Mouse (Mus musculus): ENCODE measurements at regions not wholly inside any gene's neighbourhood (a gene's known extent, or its start where the extent isn't known, plus 50 kb on each side); places are given as distances from the start of the nearest gene placed in this dataset.
"Not testable (repeated sequence)": the region's sequence is repeated elsewhere in the genome, so short reads cannot be mapped to it uniquely, and the experiment has no call there.

DNA sequence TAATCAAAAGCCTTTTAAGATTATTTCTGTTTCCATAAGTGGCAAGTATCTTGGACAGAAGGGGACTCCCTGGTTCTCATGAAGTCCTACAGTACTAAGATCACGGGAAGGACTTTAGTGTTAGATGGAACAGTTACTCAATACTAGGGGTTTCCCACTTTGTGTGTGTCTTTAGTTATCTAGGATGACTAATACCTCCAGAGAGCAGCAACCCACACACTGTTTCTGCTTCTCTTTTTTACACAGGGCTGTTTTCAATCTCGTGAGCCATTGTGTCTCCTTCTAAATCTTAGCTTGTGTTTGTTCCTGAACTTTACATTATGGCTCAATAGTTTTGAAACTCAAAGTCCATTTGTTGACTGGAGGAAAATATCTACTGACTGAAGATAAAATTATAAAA lies 496.5 kb upstream of the Impg1 start:
- DNase-seq (ENCODE audit: low spot score) = no peak

DNA sequence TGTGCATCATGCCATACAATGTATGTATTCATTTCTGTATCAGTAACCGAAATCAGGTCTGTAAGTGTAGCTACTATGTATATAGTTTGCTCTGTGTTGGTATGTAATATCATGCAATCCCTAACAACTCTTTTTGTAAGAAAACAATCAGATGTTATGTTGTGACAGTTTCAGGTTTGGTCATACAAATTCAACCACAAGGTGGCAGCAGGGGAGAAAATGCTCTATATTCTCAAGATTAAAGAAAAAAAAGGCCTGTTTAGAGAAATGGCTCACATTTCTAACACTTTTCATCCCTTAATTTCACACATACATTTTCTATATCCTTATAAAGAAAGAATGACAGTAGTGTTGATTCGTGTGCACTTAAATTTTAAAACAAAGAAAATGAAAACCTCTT lies 477.7 kb upstream of the Impg1 start:
- DNase-seq (ENCODE audit: low spot score) = no peak

DNA sequence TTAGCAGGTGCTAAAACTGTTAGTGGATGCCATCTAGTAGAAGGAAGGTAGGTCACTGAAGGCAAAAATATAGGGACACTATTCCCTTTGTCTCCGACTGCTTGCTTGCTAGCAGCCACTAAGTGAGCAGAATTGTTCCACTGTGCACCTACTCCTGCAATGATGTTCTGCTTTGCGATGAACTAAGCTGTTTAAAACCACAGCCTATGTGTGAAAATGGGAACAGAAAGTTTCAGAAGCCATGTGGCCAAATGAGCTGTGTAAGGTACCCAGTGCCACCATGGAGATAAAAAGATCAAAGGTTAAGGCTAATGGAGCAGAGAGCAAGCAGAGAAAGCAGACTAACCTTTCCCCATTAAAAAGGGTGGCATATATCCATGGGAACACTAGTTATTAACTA lies 476.1 kb upstream of the Impg1 start:
- no peak for DNase-seq (ENCODE audit: low spot score)

DNA sequence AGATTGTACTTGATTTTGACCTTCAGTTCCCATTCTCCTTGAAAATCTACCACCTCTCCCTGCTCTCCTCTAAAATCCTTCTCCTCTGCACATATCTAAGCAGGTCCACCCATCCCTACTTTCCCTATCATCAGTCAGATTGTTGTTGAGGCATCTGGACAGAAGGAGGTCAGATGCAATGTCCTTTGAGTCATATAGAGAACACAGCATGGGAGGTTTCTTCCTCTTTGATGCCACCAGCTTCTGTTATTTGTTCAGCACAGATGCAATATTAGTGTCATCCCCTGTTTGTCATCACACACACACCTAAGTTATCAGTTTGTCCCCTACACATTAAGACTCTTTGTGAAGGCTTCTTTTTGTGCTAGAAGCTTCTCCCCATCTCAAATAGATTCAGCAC lies 473.0 kb upstream of the Impg1 start:
- DNase-seq (ENCODE audit: low spot score) = no peak

DNA sequence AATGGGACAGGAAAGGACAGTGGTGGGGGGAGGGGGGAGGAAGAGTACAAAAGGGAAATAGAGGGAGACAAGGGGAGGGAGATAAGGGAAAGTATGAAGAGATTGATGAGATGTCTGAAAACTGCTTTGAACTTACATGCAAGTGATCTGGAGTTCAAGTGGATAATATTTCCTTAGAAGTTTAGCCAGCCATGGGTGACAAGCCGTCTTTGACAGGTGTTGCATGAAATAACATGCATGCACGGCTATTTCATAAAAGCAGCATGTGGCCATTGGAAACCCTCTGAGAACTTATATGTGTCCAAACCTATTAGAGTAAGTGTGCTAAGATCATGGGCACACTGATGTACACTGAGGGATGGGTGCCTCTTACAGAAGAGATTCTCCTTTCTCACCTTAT lies 465.3 kb upstream of the Impg1 start:
- DNase-seq (ENCODE audit: low spot score) = no peak

DNA sequence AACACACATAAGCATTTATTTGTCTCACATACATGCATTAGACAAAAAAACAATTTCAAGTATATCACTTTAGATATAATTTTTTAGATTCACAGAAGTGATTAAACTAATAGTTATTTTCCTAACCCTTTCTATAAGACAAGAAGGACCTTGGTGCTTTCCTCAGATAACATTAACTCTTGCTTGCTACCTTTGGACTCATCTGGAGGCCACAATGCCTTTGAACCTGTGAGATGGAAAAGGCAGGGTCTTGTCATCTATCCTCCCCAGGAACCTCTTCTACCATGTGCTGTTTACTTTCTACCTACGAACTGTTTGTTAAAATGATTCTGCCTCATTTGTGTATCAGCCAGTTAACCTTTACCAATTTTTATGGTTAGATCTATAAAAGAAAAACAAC lies 455.0 kb upstream of the Impg1 start:
- no peak for DNase-seq (ENCODE audit: low spot score)

DNA sequence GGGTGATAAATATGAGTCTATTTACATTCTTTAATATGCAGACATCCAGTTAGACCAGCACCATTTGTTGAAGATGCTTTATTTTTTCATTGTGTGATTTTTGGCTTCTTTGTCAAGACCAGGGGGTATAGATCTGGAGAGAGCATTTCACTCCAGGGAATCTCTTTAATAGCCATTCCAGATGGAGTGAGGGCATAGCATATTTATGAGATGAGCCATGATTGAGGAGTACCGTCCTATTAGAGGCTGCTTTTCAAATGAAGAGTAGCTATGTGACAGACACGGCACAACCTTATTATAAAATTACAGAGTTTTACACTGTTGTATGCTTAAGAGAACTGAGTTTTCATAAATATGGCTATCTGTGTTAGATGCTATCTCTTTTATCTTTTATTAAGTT lies 448.6 kb upstream of the Impg1 start:
- DNase-seq (ENCODE audit: low spot score) = no peak

DNA sequence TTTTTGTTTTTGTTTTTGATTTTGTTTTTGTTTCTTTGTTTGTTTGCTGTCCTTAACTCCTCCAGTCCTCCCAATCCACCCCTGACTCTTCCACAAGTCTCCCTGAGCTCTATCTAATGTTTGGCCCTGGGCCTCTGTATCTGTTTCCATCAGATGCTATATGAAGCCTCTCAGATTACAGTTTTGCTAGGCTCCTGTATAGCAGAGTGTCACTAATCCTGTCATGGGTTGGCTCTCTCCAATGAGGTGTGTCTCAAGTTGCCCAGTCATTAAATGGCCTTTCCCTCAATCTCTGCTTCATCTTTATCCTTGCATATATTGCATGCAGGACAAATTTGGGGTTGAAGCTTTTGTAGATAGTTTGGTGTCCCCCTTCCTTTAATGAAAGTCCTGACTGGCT lies 446.9 kb upstream of the Impg1 start:
- DNase-seq (ENCODE audit: low spot score) = no peak

DNA sequence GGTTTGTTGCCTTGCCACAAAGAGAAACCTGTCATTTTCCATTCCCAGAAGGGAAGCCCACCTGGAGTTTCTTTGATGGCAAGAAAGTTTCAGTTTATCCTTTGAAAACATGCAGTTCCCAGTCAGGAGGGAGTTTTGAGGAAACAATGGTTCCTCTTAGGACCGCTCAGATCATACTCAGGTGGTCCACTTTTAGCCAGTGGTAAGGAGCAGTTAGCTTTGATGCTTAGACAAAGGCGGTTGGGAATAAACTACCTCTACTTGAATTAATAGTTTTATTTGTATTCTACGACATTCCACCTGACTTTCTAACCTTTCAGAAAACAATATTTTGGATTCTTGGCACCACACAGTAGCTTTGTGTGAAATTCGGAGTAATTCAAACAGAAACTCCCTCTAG lies 401.5 kb upstream of the Impg1 start:
- no peak for DNase-seq (ENCODE audit: low spot score)

DNA sequence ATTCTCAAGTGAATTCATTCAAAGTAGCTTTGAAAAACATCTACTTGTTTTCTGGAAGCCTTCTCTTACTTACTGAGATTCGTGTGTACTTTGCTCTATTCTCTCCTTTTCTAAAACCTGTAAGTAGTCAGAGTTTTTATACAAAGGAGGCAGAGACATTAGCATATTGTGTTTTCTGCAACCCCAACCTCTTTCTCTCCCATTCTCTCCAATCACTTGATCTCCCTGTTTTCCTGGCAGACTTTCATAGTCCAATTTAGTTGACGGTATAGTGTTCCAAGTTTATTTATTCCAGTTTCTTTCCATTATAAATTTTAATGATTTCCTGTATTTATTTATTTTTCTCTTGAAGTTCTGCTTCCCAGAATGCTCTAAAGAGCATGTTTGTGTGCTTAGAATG lies 393.7 kb upstream of the Impg1 start:
- no peak for DNase-seq (ENCODE audit: low spot score)

DNA sequence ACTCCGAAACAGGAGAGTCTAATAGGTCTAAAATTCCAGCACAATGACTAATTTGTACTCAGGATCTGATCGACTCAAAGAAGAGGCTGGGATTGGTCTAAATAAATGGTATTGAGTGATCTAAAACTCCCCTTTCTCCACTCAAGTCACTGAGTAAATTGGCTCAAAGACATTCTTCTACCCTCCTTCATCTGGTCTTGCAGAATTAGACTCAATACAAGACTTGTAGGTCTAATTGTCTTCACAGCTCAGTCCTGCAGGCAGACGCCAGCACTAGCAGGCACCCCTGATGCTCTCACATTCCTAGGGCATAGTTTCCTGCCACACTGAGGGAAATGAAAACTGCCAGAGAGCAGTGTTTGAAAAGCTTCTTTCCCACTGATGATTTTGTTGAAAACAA lies 382.9 kb upstream of the Impg1 start:
- DNase-seq (ENCODE audit: low spot score) = no peak

DNA sequence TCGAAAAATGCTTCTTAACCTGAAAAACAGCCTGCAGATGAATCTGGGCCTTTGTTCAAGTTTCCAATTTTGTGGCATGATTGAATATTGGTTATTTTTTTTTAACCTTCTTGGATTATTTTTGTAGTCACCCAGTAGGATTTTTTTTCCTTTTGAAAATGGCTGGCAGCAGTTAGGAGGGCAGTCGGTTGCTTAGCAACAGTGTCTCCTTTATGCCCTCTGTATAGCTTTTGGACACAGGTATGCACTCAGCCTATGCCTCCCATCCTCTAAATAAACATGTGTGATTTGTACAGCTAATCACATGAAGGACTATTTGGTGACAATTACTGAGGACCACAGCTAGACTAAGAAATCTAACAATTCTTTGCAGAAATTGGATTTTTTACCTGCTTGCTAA lies 367.5 kb upstream of the Impg1 start:
- no peak for DNase-seq (ENCODE audit: low spot score)

DNA sequence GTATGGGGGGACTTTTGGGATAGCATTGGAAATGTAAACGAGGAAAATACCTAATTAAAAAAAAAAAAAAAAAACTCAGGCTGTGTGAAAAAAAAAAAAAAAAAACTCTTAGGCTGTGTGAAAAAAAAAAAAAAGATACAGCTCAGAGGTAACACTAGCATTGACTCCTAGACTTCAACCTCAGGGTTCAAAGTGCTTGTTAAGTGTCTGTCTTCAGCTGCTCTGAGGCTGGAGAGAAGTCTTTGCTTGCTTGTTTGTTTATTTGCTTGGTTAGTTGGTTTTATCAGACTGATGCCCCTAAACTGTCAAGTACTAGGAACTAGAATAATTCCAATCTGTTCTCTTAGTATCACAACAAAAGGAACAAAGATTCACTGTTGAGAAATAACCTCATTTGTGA lies 360.1 kb upstream of the Impg1 start:
- no peak for DNase-seq (ENCODE audit: low spot score)

DNA sequence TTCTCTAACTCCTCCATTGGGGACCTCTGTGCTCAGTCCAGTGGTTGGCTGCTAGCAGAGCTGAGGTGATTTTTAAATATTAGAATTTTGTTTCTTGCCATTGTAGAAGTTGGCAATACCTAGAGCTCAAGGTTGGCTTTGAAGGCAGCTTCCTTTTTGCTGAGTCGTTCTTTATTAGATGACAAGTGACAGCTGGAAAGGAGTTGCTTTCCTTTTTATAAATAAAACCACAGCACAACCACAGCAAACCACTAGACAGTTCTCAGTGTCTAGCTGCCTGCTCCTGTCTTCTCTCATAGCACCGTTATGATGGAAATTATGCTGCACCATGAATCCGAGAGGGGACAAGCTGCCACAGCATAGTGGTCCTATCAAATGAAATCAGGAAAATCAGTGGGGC lies 354.8 kb upstream of the Impg1 start:
- no peak for DNase-seq (ENCODE audit: low spot score)

DNA sequence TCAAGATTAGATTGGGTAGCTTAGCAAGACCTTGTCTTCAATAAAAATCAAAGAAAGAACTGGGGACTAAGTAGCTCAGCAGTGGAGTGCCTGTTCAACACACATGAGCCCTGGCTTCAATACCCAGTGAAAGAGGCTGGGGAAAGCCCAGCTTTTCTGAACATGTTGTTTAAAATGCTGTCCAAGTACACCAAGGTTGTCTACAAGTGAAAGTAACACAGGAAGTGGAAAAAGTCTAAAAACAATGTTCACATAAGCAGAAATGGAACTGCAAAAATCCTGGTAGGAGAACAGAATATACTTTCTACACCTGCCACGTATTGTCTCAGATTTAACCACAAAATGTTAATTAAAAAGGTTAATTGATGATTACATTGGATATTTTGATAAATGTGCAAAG lies 353.8 kb upstream of the Impg1 start:
- DNase-seq (ENCODE audit: low spot score) = no peak

DNA sequence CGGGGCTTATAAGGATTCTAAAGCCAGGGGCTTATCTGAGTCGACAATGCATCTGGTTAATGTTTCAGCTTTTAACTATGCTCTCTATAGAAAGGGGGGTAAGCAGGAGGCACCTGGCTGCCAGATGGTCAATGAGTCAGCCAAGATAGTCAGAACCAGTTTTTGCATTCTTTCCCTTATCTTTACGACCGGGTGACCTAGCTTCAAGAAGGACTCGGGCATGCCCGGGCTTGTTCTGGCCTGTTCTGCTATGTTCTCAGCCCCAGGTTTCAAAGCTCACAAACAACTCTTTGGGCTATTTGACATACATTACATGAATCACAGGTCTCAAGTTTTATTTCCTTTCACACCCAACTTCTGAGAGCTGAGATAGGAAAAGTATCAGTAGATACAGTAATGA lies 348.6 kb upstream of the Impg1 start:
- peak; percentile 73 for DNase-seq (ENCODE audit: low spot score)

DNA sequence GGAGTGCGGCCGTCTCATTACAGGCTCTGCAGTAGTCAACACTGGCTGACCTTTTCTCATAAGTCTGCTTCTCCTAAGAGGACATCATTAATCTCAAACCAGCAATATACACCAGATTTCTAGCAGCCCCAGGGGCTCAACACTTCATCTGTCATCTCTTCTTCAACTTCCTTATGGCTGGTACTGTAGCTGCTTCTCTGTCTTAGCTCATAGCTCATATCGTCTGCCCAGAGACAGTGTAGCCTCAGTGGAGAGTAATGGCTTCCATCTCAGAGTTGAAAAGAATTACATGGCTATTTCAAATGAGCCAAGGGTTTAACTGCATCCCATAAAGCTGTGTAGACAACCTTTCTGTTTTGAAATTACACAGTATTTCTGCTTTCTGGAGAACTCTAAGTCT lies 326.2 kb upstream of the Impg1 start:
- DNase-seq (ENCODE audit: low spot score) = no peak

DNA sequence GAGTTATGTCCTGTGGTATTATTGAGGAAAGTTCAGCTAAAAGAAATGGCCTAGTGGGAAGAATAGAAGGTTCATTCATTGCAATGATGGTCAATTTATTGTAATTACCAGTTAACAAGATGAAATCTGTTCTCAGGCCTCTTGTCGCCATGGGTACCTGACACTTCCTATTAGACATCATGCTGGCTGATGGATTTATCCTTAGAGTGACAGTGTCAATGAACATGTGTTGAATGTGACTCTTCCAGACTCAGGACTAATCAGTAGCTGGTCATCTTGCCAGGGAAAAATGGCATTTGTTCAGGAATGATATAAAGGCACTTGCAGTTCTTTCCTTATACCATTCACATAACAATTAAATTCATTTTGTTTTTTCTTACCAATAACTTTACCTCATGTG lies 309.3 kb upstream of the Impg1 start:
- DNase-seq (ENCODE audit: low spot score) = no peak

DNA sequence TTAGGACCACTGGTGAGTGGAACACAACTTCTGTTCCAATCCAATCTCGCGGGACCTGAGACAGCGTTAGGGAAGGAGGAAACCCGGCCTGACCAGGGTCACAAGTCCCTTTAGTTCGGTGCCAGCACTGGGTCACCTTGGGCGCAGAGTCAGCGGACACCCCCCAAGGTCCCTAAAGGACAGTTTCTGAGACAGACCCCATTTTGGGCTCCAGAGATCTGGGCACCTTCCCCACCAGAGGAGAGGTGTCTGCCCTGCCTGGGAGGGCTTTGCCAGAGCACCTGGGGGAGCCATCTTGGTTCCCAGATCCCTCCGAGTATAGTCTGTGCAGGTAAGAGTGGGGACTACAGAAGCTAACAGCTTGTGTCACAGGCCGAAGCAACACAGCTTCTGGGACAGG lies 270.5 kb upstream of the Impg1 start:
- not testable (repeated sequence) for DNase-seq (ENCODE audit: low spot score)

DNA sequence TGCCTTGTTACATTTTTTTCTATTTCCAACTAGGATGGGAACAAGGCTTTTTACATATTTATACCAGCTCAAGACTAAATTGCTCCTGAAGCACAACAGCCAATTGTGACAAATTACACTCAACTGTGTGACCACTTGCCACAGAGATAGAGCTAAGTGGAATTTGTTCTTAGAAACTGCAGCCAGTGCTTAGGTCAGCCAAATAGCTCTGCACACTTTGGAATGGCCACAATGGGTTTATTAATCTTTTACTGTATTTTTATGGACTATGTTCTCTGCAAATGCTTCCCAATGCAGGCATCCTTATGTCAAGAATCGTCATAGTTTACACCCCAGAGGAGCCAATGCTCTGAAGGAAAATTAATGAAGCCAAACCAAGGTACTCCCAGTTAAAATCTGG lies 267.7 kb upstream of the Impg1 start:
- no peak for DNase-seq (ENCODE audit: low spot score)

DNA sequence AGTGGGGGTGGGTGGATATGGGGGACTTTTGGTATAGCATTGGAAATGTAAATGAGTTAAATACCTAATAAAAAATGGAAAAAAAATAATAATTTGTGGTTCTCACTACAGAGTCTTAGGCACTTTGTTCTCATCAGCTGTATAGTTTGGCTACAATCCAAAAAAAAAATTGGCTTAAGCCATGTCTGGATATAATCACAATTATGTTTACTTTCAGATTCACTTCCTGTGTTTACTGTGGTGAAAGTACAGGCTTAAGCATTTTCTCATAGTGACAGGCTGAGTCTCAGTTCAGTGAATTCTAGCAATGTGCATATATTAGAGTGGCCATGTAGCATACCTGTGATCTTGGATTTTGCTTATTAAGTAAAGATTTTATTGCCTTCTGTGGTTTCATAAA lies 258.4 kb upstream of the Impg1 start:
- DNase-seq (ENCODE audit: low spot score) = no peak

DNA sequence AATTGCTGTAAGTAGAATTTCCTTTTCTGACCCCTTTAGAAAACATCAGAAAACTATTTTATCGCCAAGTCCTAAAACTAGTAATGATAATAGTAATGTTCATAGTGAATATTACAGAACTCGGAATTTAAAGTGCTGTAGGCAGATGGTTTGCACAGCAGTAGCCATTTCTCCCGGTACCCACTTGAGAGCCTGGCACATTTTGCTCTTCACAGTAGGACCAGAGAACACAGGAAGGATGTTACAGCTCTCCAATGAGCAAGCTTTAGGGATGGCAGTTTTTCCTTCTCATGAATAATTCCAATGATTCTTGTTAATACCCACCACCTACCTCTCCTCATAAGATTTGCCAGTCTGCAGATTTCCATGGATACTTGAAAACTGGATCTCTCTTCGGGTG lies 253.2 kb upstream of the Impg1 start:
- no peak for DNase-seq (ENCODE audit: low spot score)

DNA sequence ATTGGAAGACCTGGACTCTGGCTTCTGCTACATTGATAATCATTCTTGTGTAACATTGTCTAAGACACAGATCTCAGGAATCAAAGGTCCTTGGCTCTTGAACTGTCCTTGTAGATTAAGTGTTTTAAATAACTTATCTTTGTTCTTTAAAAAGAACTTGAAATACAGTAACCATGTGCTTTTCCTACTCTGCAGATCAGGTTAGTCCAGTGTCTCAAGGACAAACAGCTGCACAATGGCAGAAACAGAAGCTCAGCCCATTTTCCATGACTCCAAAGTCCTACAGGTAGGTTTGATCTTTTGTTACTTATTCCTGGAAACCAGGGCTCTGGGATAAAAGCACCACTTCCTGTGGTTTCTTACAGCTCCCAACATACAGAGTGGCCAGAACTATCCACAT lies 244.5 kb upstream of the Impg1 start:
- no peak for DNase-seq (ENCODE audit: low spot score)

DNA sequence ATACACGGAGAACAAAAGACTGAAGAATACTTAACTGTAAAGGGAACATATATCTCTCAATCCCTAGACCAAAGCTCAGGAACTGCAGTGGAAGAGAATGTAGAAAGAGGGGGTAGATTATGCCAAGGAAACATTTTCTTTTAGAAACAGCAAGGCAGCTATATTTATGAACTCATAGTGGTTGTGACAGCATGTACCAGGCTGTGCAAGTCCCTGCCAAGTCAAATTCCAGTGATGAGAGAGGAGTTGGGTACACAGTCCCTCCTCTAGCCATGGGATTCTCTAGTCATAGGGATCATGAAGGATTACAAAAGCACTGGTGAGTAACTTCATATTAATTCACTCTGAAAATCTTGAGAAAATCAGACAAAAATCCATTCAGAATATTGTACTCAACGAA lies 240.0 kb upstream of the Impg1 start:
- no peak for DNase-seq (ENCODE audit: low spot score)

DNA sequence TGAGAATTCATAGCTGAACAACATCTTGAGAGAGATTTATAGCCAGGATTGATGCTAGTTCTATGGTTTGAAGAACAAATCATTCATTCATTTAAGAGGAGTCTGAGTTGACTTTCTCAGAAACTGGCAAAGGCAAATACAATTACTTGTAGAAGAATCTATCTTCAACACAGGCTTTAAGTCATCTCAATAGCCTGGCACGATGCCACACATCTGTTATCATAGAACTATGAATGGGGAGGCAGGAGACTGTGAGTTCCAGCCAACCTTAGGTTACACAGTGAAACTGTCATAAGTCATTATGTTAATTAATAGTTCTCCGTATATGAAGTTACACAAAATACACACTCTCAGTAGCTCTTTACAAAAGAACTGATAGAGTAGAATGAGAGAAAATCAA lies 231.9 kb upstream of the Impg1 start:
- no peak for DNase-seq (ENCODE audit: low spot score)

Measured in urinary bladder, postnatal 25 days (tissue).